Mouse (Mus musculus): ENCODE measurements around the gene Lyrm4. TPM values are rescaled to one million over a fixed set of nuclear protein-coding genes. Genes with fewer than 3 reads are reported as not detected.

The Lyrm4 gene
- polyA plus RNA-seq, 1 experiment: not detected

DNA sequence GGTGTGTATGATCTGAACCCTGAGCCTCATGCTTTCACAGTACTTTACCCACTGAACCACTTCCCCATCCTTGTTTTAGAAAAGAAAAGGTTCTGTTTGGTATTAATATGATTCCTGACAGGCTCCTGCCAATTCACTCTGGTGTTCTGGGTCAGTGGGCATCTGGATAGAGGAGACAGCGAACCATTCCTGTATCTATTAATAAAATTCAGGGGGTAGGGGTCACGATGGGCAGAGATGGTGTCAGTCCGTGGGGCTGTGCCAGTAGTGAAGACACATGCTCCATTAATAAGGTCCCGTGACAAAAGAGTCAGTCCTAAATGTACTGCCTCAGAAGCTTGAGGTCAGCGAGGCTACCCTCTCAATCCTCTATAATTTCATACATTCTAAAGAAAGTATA is 4.1 kb downstream of the Lyrm4 start:
- no peak for TF ChIP-seq CTCF (IDR thresholded peaks at IDR 0.05; ENCODE audit: insufficient read depth, low read depth, low read length)
- TF ChIP-seq POLR2A (IDR thresholded peaks at IDR 0.05; ENCODE audit: insufficient read depth, low read depth, low read length): no peak
- 93% methylated on average over 5 of the region's 5 CpGs for WGBS
- Histone ChIP-seq H3K27ac (ENCODE audit: insufficient read depth, low read depth, low read length) (no peak overlapping the region), H3K4me1 (ENCODE audit: control insufficient read depth, insufficient read depth, low read length) (peaks cover 2% of the 10 kb centered on the region; the same call in 1 of the 2 replicates), H3K4me3 (ENCODE audit: insufficient read depth, low read depth, low read length) (no peak overlapping the region)

- Histone ChIP-seq H3K27ac (ENCODE audit: insufficient read depth, low read depth, low read length) (no peak overlapping the region), H3K4me3 (ENCODE audit: insufficient read depth, low read depth, low read length) (no peak overlapping the region), H3K4me1 (ENCODE audit: control insufficient read depth, insufficient read depth, low read length) (peaks cover 2% of the 10 kb centered on the region; the same call in 1 of the 2 replicates)
- 92% methylated on average over 2 of the region's 2 CpGs for WGBS
- TF ChIP-seq CTCF (IDR thresholded peaks at IDR 0.05; ENCODE audit: insufficient read depth, low read depth, low read length) (no peak), POLR2A (IDR thresholded peaks at IDR 0.05; ENCODE audit: insufficient read depth, low read depth, low read length) (no peak)
Measured at GRCm38 (mm10) chr13:36111331-36111730, 6.0 kb downstream of the Lyrm4 start.

DNA sequence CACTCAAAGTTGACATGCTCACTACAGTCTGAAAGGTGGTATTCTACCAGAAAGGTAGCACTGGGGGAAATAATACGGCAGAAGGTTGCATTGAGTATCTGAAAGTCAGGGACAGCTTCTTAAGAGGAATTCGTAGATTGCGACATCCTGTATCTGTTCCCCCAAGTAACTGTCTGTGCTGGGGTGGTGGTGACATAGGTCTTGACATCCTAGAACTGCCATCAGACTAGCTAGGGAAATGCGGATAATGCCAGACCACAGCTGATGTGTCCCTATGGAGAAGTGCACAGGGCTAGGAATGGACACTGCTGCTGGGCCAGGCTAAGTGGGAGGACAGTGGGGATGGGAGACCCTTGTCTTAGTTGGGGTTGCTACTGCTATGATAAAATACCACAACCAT is 8.8 kb downstream of the Lyrm4 start:
- Histone ChIP-seq H3K4me3 (ENCODE audit: insufficient read depth, low read depth, low read length) (no peak overlapping the region), H3K4me1 (ENCODE audit: control insufficient read depth, insufficient read depth, low read length) (no peaks in the 10 kb centered on the region), H3K27ac (ENCODE audit: insufficient read depth, low read depth, low read length) (no peak overlapping the region)
- WGBS: 96% methylated on average over 4 of the region's 4 CpGs
- TF ChIP-seq CTCF (IDR thresholded peaks at IDR 0.05; ENCODE audit: insufficient read depth, low read depth, low read length) (no peak), POLR2A (IDR thresholded peaks at IDR 0.05; ENCODE audit: insufficient read depth, low read depth, low read length) (no peak)

GRCm38 (mm10) chr13:36105591-36105990 is 11.7 kb downstream of the Lyrm4 start:
- Histone ChIP-seq H3K4me3 (ENCODE audit: insufficient read depth, low read depth, low read length) (no peak overlapping the region), H3K4me1 (ENCODE audit: control insufficient read depth, insufficient read depth, low read length) (no peaks in the 10 kb centered on the region), H3K27ac (ENCODE audit: insufficient read depth, low read depth, low read length) (no peak overlapping the region)
- no peak for TF ChIP-seq CTCF (IDR thresholded peaks at IDR 0.05; ENCODE audit: insufficient read depth, low read depth, low read length)
- no peak for TF ChIP-seq POLR2A (IDR thresholded peaks at IDR 0.05; ENCODE audit: insufficient read depth, low read depth, low read length)
- 84% methylated on average over 6 of the region's 6 CpGs for WGBS

DNA sequence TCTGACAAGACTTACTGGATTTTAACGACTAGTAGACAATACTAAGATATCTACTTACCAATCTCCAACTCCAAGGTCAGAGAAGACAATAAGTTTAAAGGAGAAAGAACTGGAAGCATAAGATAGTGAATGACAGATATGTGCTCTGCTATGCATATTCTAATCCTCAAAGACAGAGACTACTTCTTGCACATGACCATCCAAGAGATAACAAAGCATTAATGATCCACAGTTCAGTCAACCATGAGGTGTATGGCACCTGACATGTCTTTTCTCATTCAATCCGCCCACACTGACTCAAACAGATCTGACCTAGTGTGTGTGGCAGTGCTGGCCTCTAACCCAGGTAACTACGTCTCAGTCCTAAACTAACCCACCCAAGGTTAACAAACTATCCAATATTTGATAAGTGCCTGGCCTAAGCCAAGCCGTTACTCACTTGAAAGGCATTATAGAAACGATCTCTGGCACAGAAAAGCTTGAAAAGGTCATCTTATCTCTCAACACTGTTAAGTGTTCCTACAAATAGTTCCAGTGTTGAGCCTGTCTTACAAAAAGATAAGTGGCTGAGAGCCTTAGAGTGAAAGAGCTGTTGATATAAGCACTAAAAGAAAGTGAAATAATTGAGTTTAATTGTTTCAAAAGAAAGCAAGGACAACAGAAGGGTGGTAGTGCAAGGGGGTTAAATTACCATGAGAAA is 20.5 kb downstream of the Lyrm4 start:
- 91% methylated on average over 5 of the region's 5 CpGs for WGBS
- Histone ChIP-seq H3K4me3 (ENCODE audit: insufficient read depth, low read depth, low read length) (no peak overlapping the region), H3K4me1 (ENCODE audit: control insufficient read depth, insufficient read depth, low read length) (no peaks in the 10 kb centered on the region), H3K27ac (ENCODE audit: insufficient read depth, low read depth, low read length) (no peak overlapping the region)
- TF ChIP-seq POLR2A (IDR thresholded peaks at IDR 0.05; ENCODE audit: insufficient read depth, low read depth, low read length): no peak
- no peak for TF ChIP-seq CTCF (IDR thresholded peaks at IDR 0.05; ENCODE audit: insufficient read depth, low read depth, low read length)

DNA sequence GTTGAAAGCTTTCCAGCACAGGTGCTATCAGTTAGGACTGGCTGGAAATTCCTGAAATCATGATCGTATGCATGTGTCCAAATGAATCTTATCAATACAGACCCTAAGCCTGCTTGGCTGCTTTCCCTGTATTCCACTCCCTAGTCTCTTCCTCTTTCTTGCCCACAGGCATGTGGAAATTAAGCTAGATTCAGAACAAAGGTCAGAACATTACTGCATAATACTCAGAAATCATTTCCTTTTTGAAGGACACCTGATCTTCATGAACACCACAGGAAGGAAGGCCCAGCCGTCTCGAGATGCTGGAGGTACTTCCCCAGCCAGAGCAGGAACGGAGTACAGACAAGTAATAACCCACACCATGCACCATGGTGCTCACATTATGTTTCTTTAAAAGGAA is 29.2 kb downstream of the Lyrm4 start:
- no peak overlapping the region for H3K27ac ChIP-seq (ENCODE audit: insufficient read depth, low read depth, low read length)
- H3K4me3 ChIP-seq (ENCODE audit: insufficient read depth, low read depth, low read length): no peak overlapping the region
- TF ChIP-seq POLR2A (IDR thresholded peaks at IDR 0.05; ENCODE audit: insufficient read depth, low read depth, low read length) (no peak), CTCF (IDR thresholded peaks at IDR 0.05; ENCODE audit: insufficient read depth, low read depth, low read length) (no peak)
- 87% methylated on average over 4 of the region's 4 CpGs for WGBS
- H3K4me1 ChIP-seq (ENCODE audit: control insufficient read depth, insufficient read depth, low read length): no peaks in the 10 kb centered on the region

DNA sequence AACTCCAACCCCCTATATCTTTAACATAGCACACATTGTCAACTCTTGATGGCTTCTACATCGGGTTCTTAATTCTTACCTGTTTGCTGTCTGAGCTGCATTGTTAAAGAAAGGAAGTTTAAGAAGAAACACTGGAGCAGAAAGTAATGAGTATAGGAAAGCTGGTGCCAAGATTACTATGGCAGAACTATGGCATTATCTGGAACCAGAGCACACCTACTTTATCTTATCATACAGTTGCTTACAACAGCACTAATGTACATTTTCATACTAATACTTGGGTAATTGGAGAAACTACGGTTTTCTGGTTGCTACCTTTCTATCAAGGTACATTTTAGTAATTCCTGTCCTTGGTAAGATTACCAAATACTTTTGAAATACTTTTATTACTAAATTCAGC is 29.9 kb downstream of the Lyrm4 start:
- WGBS: 95% methylated on average over 2 of the region's 2 CpGs
- no peak overlapping the region for H3K4me3 ChIP-seq (ENCODE audit: insufficient read depth, low read depth, low read length)
- H3K27ac ChIP-seq (ENCODE audit: insufficient read depth, low read depth, low read length): no peak overlapping the region
- no peak for TF ChIP-seq CTCF (IDR thresholded peaks at IDR 0.05; ENCODE audit: insufficient read depth, low read depth, low read length)
- TF ChIP-seq POLR2A (IDR thresholded peaks at IDR 0.05; ENCODE audit: insufficient read depth, low read depth, low read length): no peak
- no peaks in the 10 kb centered on the region for H3K4me1 ChIP-seq (ENCODE audit: control insufficient read depth, insufficient read depth, low read length)

DNA sequence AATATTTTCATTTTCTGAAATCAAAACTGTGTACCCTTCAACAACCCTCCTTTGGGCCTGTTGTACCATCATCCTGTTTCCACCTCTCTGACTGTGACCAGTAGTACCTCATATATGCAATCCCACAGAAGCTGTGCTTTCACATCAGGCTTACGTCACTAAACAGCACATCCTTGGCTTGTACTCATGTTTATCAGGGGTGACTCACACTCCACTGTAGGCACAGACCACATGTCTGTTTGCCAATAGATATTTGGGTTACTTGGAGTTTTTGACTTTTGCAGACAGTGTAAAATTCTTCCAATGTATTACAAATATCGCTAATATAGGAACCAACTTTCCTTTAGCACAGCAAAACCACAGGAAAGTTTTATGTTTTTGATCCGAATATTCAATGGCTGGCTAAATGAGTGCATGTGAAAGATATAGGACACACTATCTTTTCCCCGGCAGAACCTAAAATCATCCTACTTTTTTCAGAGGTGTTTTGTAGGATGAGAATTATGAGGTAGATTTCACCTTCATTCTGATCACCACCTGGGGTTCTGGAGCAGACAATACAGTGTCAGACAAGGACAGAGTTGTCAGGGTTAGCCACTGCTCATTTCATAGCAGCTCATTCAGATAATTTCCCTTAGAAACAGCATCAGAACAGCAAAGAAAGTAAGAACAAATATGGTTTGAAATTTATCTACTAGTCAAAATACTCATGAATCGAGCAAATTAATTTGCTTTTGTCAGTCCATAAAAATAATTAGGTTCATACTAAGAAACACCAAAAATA is 30.5 kb downstream of the Lyrm4 start:
- no peak overlapping the region for H3K4me3 ChIP-seq (ENCODE audit: insufficient read depth, low read depth, low read length)
- no peak overlapping the region for H3K27ac ChIP-seq (ENCODE audit: insufficient read depth, low read depth, low read length)
- H3K4me1 ChIP-seq (ENCODE audit: control insufficient read depth, insufficient read depth, low read length): no peaks in the 10 kb centered on the region
- TF ChIP-seq POLR2A (IDR thresholded peaks at IDR 0.05; ENCODE audit: insufficient read depth, low read depth, low read length) (no peak), CTCF (IDR thresholded peaks at IDR 0.05; ENCODE audit: insufficient read depth, low read depth, low read length) (no peak)
- WGBS: 84% methylated on average over 5 of the region's 5 CpGs

DNA sequence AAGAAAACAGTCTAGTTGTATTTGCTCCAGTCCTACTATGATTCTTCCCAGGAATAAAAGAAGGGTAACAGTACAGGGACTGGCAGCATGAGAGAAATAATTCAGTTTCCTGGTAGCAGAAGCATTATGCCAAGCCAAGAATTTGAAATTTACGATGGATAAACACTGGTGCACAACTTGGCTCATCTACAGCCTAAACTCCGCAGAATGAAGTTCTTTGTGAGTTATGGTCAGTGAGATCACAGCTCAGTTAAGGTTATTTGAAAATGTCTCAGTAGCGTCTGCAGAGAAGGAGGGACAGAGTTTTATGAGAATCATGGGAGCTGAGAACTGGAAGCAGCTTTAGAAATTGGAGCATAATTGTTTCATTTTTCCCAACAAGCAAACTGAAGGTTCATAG is 31.4 kb downstream of the Lyrm4 start:
- Histone ChIP-seq H3K4me1 (ENCODE audit: control insufficient read depth, insufficient read depth, low read length) (no peaks in the 10 kb centered on the region), H3K4me3 (ENCODE audit: insufficient read depth, low read depth, low read length) (no peak overlapping the region), H3K27ac (ENCODE audit: insufficient read depth, low read depth, low read length) (no peak overlapping the region)
- TF ChIP-seq CTCF (IDR thresholded peaks at IDR 0.05; ENCODE audit: insufficient read depth, low read depth, low read length) (no peak), POLR2A (IDR thresholded peaks at IDR 0.05; ENCODE audit: insufficient read depth, low read depth, low read length) (no peak)
- WGBS: 64% methylated on average over 3 of the region's 3 CpGs
